Mouse (Mus musculus) cerebellum, postnatal 25 days (tissue): ENCODE measurements around the gene Hoxa7.
A peak's percentile ranks its signal among the peaks of the same experiment; 100 is the strongest.

Experiments used
- DNase-seq, 2 experiments: peaks; one replicate each; pipeline ENCODE4 v3.0.0; 2021; ENCODE audit warnings: mixed read lengths in 2 of 2

Hoxa7 gene

DNA sequence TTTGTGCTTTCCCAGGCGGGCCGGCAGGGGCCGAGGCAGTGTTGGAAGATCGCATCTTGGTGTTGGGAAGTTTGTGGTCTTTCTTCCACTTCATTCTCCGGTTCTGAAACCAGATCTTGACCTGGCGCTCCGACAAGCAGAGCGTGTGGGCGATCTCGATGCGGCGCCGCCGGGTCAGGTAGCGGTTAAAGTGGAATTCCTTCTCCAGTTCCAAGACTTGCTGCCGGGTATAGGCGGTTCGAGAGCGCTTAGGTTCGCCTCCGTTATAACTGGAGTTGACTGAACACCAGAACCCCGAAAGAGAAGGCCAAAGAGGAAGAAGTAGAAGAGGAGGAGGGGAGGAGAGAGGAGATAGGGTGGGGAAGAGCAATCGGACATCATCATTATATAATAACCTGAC, 31.2 kb downstream of the Hoxa7 start:
- DNase-seq, result no peak

DNA sequence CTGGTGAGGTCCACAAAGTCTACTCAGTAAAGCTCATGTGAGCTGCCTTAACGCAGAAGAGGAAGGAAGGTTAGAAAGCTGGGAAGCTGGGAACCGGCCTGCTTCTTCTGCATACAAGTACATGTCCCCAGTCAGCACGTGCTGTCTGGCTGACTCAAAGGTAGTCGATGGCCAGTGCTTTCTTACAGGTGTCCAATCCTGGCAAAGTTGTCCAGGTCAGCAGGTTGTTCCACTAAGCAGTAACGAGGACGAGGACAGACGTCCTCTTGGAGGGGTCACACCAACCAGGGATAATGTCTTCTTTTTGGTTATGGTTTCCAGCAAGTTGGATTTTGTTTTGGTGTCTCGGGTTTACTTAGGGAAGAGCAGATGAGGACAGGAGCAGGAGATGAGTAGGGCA, 31.7 kb downstream of the Hoxa7 start:
- DNase-seq, result no peak

DNA sequence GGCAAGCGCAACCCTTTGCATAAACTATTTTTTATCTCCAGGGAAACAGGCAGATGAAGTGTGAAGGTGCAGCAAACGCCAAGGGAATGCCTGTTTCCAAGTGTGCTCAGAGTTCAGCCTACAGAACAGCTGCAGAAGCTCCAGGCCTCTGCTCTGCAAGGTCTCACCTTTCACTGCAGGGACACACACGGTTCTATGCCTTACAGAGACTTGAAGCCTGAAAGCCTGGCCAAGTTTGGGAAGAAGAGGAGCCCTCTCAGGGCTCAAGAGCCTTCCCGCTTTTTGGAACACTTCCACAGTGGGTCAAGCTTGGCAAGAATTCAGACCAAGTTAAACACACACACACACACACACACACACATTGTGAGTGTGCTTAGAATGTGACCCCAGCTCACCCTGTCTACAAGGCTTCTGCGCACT, 32.5 kb downstream of the Hoxa7 start:
- no peak for DNase-seq

DNA sequence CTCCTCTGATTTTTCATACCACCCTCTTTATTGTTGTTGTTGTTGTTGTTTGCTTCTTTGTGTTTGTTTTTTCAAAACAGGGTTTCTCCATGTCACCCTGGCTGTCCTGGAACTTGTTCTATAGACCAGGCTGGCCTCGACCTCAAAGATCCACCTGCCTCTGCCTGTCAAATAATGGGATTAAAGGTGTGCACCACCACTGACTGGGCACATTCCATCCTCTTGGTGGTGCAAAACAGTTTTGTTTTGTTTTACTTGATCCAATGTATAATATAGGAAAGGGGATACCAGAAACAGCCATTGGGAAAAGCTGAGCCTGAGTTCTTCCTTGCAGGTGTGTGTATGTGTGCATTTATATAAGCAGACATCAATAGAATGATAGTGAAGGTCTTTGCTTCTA, 35.2 kb downstream of the Hoxa7 start:
- DNase-seq, result no peak

DNA sequence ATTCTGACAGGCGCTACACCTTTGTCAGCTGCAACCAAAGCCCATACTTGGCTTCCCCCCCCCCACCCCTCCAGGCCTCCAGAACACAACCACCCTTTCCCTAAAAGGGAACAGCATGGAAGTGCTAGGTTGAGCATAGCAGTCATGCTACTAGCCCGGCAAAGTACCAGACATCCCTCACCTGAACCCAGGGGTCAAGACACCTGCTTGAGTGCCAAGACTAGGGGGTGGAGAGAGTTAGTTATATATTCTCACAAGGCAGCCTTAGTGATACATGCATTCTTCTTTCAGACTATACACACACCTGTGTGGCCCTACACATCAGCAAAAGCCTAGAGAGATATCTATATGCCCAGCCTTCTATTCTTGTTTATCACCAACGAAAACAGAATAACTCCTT, 35.8 kb downstream of the Hoxa7 start:
- DNase-seq, result no peak

DNA sequence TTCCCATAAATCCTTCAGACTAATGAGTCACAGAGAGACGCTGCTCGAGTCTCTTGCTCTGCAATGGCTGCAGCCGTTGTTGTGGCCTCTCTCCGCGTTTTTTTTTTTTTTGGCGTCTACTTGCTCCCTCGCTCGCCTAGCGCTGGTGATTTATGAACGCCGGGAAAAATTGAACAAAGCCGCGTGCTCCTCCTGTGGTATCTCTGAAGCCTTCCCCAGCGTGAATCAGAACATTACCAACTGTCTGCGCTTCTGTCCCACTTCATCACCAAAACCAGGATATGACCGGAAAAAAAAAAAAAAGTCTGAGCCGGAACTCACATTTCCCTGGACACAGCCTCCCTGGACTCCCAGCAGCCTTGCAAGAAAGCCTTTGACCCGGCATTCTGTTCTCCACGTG, 36.4 kb downstream of the Hoxa7 start:
- DNase-seq, result no peak

DNA sequence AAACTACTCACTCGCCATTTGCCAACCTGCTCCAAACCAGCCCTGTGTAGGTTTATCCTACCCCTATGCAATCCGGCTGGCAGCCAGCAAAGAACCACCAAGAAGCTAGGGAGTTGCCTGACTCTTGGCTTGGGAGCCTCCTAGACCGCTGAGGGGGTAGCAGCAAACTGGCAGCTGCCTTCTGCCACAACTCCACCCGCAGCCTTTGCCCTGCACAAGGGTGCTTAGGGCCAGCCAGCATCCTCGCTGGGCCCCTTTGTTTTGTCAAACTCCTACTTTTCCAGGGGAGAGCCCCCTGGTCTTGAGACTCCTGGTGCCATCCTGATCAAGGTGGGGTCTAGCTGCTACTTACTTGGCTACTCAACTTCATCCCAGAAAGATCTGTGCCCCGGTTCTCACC, 37.0 kb downstream of the Hoxa7 start:
- DNase-seq, result no peak

DNA sequence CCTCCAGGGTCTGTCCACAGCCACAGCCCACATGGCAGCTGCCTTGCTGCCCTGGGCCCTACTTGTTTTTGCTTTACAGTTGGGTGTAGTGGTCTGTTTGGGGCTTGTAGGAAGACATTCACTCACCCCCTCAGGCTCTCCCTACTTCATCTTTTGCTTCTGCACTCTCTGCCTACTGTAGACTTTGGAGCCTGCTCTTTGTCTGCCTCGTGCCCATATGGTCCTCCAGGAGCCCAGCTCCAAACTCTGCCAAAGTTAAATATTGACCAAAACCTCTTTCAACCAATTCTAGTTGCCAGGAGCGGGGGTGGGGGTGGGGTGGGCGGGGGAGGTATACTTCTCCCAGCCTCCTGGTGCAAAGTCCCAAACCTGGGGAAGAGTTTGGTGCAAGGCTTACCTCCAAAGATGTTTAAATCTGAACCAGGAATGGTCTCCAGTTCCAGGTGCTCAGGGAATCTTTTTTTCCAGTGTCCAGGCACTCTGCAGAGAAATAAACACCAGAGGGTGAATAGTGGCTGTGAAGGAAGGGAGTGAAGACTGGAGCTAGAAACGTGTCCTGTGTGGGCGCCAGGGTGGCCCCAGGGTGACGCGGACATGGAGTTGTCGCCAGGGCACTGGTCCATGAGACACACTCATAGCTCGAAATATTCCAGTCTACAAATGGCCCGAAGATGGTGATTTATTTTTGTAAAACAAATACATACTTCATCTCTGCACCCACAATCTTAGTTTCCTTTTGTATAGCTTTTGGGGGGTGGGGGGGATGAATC, 38.2 kb downstream of the Hoxa7 start:
- DNase-seq, result no peak

DNA sequence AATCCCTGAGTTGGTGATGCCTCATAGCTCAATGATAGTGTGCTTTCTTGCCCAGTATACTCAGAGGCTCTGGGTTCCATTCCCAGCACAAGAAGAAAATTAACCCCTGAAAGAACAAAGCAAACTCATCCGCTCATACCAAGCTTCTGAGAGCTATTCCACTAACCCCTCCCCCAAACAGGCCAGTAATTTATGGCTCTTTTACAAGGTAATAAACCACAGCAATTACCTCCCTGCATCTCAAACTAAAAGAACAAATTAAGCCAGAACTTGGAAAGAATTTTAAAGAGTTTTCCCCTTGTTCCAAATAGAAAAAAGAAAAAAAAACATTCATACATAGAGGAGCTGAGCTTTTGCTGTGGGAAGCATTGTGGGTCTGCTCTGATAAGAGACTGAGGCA, 38.9 kb downstream of the Hoxa7 start:
- no peak for DNase-seq

DNA sequence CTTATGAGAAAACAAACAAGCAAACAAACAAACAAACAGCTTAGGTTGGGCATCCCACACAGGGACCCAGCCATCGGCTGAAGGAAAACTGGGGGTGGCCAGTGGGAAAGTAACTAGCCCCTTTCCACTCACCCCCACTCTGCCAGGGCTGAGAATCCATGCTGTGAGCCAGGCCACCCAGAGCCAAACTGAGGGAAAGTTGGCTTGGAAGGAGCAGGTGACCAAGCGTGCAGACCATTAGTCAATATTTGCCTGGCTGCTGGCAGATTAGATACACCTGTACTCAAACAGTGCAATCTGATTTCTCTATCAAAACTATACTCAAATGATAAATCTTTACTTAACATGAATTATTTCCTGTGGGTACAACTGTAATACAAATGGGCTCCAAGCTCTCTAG, 39.6 kb downstream of the Hoxa7 start:
- no peak for DNase-seq

DNA sequence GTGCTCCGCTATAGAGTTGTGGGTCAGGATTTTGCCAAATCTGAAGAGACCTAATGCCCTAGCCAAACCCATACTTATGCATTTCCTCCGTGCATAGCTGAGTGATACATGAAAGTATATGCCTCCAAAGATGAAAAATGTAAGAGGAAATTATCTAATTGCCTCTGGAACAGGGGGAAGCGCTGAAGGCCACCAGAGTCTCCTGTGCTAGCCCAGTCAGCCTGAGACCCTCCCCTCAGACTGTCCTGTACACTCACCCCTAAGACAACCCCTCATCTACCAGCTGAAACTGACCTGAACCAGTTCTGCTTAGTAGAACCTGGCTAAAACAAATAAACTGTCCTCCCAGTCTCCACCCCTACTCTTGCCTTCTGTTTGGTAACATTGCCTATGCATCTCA, 40.9 kb downstream of the Hoxa7 start:
- no peak for DNase-seq

DNA sequence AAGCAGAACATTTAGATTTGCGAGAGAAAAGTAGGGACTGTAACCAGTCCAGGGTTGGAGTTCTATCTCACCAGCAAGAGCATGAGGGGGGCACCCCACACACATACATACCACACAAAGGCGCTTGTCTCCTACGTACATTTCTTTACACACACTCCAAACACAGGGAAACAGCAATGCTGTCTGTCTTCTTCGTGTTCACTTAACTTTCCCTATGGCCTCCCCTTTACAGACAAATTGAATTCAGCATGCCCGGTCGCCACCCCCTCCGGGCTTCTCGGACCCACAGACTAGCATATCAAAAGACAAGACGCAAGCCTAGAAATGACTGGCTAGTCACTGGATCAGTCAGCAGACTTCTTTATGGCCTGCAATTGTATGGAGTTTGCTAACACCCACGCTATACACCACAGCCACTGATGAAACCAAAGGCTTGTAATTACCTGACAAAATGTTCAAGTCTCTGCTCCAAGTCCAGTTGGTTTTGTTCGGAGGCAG, 41.4 kb downstream of the Hoxa7 start:
- no peak for DNase-seq

DNA sequence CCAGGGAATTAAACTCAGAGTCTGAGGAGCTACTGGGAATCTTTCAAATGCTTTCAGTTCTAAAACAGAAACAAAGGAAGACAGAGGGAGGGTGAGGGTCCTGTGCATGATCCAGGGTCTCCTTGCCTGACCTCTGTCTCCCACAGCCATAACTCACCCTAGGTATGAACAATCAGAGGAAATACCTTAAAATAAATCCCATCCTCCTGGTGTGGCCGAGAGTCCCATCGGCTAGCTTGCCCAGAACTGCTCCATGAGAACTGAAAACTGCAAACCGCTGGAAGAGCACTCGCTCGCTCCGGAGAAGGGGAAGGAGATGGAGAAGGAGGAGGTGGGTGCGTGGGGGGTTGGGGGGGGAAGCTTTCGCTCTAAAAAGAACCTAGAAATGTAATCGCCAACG, 42.0 kb downstream of the Hoxa7 start:
- DNase-seq, result no peak

DNA sequence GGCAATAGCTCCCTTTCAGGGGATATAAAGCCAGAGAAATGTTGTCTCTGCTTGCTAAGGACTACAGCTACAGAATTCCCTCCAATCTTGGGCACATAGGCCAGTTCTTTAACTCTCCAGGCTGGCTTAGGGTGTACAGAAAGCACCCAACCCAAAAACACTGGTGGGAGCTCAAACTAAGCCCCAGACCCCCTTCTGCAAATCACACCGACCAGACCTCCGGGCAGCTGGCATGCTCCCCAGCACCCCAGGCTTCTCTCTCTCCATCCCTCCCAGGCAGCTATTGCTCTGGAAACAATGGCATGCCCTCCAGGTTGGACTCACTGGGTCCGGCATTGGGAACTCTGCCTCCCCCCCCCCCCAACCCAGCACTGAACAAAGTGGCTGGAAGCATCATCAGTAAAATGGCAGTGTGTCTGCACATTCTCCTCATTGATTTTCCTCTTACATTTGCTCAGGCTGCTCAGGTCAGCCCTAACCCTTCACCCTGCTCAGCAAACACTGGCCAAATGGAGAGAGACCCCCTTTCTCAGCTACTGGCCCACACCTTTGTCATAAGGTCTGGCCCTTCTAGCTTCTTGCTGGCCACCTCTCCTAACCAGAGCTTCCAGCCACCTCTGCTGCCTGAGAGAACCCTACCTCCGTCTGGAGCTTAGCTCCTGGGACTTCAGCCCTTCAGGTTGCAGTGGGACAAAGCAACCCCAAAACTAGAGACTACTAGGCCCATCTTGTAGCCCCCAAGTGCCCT, 42.6 kb downstream of the Hoxa7 start:
- no peak for DNase-seq

DNA sequence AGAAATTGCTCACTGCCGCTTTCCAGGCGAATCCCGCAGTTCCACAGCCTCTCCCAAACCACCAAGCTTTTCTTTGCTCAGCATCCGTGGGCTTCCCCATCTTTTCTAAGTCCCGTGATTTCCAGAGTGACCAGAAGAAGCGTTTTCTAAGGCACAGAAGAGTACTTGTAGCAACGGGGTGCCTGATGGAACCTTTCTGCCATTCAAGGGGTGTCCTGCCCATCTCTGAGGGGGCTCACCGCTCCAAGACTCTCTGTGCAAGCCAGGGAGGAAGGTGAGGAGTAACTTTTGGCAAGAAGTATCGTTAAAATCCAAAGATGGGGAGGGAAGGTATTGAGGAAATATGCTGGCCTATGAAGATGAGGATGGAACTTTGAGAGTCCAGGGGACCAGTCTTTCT, 43.8 kb downstream of the Hoxa7 start:
- DNase-seq, result no peak

DNA sequence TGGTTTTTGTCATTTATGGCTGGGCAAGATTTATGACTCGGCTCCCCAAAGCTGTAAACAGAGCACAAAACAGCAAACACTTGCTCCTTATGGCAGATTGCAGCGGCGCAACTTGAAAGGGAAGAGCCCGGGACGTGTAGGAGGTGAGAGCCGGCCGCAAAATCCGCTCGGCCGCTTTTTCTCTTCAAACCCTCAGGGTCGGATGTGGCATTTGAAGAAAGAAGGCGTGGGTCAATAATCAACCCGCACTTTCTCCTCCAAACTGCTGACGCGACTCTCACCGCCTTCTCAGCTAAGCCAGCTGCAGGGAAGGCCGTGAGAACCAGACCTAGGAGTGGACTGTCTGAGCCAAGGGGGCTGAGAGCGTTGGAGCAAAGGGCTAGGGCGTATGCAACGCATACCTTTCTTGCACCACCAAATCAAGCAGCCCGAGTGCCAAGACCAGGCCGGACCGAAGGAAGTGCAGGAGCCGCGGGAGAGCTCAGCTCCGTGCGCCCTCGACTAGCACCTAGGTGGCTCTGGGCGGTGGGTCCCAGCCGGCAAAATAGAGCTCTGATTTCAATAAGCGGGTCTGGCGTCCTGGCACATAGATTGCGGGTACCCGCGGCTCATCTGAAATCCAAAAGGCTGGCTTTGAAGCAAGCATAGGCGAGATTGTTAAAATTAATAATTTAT, 44.5 kb downstream of the Hoxa7 start, which contains the start of gene 5730596B20Rik:
TSS of gene 5730596B20Rik (plus strand) at position 438 of the 675 bp plus-strand sequence.
- no peak for DNase-seq

DNA sequence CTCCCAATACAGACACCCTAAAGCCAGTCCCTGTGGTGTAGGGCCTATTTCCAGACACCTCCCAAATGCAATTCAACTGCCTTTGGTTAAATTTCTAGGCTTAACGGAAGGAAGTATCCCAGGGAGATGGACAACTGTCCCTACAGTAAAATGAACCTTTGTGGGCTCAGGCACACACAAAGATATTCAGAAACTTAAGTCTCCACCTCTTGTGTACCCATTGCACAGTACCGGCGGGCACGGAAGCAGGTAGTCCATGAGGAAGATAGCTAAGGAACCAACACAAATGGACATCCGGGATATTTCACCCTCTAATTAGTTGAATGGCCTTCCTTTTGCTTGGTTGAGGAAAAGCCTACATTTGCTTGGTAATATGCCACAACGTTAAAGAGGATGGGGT, 45.3 kb downstream of the Hoxa7 start:
- no peak for DNase-seq

DNA sequence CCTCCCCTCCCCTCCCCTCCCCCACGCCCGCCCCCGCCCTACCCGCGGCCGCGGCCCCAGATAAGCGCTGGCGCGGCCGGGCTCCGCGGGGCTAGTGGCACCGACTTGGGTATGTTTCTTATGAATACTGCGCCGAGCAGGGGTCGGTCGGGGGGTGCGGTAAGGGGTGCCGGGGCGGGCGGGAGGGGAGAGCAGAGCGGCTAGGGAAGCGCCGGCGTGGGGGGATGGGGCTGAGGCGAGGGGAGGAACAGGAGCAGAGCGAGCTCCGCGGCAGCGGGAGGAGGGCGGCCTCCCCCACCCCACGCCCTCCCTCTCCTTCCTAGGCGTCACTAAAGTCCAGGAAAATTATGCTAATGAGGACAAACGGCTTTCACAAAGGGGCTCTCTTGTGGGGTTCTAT, 45.8 kb downstream of the Hoxa7 start:
- no peak for DNase-seq

DNA sequence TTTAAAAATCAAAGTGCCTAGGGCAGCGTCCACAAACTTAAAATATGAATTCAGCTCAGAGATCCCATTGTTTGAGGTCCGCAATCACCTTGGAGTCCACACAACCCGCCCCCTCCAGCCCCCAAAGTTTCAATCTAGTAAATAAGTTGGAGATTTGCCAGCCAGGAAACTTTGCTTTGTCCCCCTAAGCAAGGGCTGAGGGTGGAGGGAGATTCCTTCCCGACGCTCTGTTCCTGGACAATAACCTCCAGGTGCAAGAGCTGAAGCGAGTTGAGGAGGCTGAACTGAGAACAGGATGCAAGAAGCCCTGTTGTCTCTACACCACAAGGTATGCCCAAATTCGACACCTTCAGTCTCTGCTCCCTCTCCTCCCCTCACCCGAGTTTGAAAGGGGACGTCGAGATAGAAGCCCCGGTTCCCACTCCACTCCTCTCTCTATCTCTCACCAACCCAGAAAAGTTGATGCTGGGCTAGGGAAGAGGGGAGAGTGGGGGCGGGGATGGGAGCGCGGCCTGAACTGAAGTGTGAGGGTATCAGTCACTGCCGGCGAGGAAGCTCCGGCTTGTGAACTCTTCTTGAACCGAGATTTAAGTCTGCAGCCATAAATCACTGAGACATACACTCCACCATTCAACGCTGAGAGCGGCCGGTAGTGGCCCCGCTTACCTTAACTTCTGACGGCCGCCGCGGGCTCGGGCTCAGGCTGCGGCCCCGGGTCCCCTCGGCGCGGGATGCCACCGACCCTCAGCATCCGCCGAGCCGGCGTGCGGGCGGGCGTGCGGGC, 46.5 kb downstream of the Hoxa7 start:
- DNase-seq, result peak in 1 of 2 experiments; percentile 10

DNA sequence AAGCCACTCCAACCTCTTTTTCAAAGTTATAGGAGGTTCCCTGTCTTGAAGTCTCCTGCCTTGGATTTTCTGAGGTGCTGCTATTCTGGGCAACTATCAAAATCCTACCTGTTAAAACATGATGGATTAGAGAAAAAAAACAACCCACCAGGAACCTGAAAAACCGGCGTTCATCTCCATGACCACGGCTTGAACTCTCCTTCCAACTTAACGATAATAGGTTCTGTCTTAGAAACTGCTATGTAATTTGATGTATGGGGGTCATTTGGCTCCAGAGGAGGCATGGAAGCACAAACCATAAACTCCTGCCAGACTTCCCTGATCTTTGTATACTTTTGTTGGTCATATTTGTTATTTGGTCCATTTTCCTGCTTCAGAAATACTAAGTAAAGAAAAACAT, 48.0 kb downstream of the Hoxa7 start:
- no peak for DNase-seq

DNA sequence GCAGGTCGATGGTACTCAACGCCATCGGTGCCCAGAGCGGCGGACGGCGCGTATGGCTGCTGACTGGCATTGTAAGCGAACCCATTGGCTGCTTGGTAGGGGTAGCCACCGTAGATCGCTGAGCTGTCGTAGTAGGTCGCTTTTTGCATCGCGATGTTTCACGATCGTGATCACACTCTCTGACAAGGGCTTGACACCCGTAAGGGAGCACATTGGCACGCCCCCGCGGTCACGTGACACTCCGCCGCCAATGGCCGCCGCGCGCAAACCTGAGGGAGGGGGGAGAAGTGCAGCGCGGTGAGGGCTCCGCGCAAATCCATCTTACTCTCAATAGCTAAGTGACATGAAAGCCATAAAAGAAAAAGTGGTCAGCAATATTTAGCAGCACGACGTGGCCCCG, 49.2 kb downstream of the Hoxa7 start:
- DNase-seq, result peak in 1 of 2 experiments; percentile 7

DNA sequence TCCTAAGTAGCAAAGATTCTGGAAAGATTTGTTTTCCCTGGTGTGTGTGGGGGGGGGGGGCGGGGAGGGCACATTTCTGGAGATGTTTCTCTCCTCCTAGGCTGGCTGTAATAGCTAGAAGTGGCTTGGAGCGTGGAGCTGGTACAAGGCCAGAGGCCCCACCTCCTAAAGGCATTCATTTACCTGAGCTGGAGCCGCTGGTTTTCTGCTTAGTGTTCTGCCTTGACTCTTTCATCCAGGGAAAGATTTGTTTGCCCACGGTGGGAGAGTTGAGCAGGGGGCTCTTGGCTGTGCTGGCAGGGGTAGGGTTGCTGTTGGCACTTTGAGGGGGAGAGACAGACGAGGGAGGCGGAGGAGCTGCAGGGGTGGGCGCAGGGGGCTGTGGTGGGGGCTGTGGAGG, 49.7 kb downstream of the Hoxa7 start:
- DNase-seq, result no peak

DNA sequence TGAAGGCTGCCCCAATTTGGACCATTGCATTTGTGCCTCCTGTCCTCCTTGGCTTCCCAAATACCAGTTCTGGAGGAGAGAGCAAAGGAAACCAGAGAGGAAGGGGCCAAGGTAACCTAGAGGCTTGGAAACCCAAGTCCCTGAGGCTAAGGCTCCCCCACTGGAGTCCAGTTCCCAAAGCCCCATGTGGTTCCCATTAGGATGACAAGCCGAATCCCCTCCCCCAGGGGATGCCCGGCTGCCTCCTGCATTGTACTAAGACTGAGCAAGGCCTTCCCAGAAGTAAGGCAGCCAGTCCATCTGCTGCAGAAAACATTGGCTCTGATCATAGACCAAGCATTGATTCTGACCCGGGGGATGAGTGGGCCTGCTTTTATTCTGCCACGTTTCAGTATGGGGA, 50.3 kb downstream of the Hoxa7 start:
- no peak for DNase-seq
